Mouse (Mus musculus): ENCODE results near the gene Cdk8. TPM values are rescaled to one million over a fixed set of nuclear protein-coding genes. Genes with fewer than 3 reads are reported as not detected.
"Not testable (repeated sequence)": the region's sequence is repeated elsewhere in the genome, so short reads cannot be mapped to it uniquely, and the experiment has no call there.

The Cdk8 gene
- total RNA-seq (2014; fragmentation: Nextera tagmentation) (60.4 and 70.3 TPM in 2 replicates), total RNA-seq (2017) (51.7 and 60.3 TPM in 2 replicates)

DNA sequence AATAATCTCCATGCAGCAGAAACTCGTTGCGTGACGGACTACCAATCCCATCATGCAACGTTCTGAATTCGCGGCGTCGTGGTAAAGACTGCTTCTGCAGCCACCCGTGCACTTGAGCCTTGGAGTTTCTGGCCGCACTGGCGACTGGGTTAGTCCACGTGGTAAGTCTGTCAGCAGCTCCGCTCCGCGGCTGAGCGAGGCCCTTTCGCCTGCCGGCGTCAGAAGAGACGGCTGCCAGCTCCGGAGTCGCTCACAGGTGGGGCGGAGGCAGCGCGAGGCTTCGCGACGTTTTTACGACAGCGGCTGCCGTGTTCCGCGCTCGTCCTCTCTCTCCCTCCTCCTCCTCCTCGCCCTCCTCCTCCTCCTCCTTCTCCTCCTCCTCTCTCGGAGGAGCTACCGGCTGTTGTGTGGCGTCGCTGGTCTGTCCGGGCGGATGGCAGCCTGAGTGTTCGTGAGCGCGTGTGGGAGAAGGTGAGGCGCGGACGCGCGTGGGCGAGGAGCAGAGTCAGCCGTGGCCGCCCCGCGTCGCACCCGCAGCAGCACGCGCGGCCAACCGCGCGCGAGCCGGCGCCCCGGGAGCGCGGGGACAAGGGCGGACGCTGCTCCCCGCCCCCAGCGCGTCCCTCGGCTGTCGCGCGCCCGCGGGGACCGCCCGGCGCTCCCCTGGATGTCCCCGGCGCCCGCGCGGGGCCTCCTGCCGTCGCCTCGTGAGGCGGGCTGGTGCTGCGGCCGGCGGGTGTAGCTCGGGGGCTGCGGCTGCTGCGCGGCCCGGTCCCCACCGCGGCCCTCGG lies at the start of gene Cdk8:
Gene Cdk8 (plus strand): TSS at position 367 of the 791 bp plus-strand sequence.
- peak; percentile 85 for ATAC-seq (replicated peaks; ENCODE audit: low FRiP score, low TSS enrichment, poor library complexity, severe bottlenecking)

- not testable (repeated sequence) for ATAC-seq (replicated peaks; ENCODE audit: low FRiP score, low TSS enrichment, poor library complexity, severe bottlenecking)
These were observed 45.8 kb upstream of the Cdk8 start, which contains the start of gene 1700001J03Rik for GRCm38 (mm10) chr5:146185204-146185603. Gene 1700001J03Rik, minus strand, starts transcription at chr5:146185304.

- peak; percentile 66; the same call in 1 of the 2 replicates for ATAC-seq (replicated peaks; ENCODE audit: low FRiP score, low TSS enrichment, poor library complexity, severe bottlenecking)
These were observed 43.6 kb upstream of the Cdk8 start for GRCm38 (mm10) chr5:146187441-146187840.

DNA sequence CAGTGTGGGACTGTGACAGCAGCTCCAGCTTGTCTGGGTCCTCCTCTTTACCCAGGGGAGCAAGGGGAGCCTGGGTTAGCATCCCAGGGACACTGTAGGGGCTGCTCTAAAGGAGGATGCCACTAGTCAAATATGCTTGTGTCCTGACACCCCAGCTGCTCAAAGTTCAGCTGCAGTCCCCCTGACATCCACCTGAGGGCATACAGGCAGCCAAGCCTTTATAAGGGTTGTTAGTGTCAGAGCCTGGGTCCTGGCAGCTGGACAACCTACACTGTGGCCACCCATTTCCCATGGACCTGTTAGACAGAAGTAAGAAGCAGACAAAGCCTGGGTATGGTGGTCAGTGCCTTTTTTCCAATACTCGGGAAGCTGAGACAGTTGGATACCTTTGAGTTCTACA lies 42.9 kb upstream of the Cdk8 start:
- ATAC-seq (replicated peaks; ENCODE audit: low FRiP score, low TSS enrichment, poor library complexity, severe bottlenecking), result peak; percentile 51

GRCm38 (mm10) chr5:146188712-146189111 lies 42.3 kb upstream of the Cdk8 start:
- no peak for ATAC-seq (replicated peaks; ENCODE audit: low FRiP score, low TSS enrichment, poor library complexity, severe bottlenecking)

GRCm38 (mm10) chr5:146190093-146190492 lies 40.9 kb upstream of the Cdk8 start:
- no peak for ATAC-seq (replicated peaks; ENCODE audit: low FRiP score, low TSS enrichment, poor library complexity, severe bottlenecking)

- no peak for ATAC-seq (replicated peaks; ENCODE audit: low FRiP score, low TSS enrichment, poor library complexity, severe bottlenecking)
These were observed 40.3 kb upstream of the Cdk8 start for GRCm38 (mm10) chr5:146190501-146191269.

- ATAC-seq (replicated peaks; ENCODE audit: low FRiP score, low TSS enrichment, poor library complexity, severe bottlenecking), result no peak
These were observed 37.7 kb upstream of the Cdk8 start for GRCm38 (mm10) chr5:146193360-146193759.

DNA sequence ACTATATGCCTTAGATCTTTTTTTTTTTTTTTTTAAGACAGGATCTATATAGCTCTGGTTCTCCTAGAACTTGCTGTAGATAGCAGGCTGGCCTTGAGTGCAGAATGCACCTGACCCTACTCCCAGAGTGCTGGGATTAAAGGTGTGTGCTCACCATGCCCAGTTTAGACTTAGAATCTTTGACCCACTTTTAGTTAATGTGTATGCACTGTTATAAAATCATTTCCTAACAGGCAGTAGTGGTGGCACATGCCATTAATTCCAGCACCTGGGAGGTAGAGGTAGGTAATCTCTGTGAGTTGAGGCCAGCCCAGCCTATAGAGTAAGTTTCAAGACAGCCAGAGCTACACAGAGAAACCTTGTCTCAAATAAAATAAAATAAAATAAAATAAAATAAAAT lies 32.0 kb upstream of the Cdk8 start:
- ATAC-seq (replicated peaks; ENCODE audit: low FRiP score, low TSS enrichment, poor library complexity, severe bottlenecking), result no peak

- ATAC-seq (replicated peaks; ENCODE audit: low FRiP score, low TSS enrichment, poor library complexity, severe bottlenecking), result no peak
These were observed 31.5 kb upstream of the Cdk8 start for GRCm38 (mm10) chr5:146199540-146199939.

DNA sequence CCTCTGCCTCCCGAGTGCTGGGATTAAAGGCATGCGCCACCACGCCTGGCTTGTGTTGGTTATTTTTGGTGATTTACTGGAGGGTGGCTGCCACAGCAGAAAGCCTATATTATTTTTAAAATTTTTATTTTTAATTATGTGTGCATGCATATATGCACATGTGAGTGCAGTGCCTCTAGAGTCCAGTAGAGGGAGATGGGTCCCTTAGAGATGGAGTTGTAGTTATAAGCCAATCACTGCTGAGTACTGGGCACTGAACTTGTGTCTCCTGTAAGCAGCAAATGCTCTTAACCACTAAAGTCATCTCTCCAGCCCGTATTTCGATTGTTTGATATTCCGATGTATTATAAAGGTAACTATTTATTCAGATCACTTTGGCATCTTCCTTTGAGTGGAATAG lies 30.4 kb upstream of the Cdk8 start:
- 0 out of 2 replicates have a peak, but pooled peaks have one; percentile 42 for ATAC-seq (replicated peaks; ENCODE audit: low FRiP score, low TSS enrichment, poor library complexity, severe bottlenecking)

DNA sequence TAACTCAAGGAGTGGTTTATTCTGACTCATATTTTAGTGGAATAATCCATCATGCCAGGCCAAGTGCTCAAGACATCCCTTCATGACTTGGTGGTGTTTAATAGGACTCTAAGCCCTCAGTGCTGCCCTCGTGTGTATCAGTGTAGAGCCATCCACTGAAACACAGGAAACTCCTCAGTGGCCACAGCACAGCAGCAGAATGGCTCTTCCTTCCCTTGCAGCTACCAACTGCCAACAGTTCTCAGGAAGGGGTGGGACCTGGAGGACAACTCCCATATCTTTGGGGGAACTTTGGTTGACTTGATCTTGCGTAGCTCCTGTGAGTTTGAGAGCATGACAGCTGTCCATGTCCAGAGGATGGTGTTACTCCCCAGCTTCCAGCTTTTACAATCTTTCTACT lies 27.1 kb upstream of the Cdk8 start:
- 0 out of 2 replicates have a peak, but pooled peaks have one; percentile 36 for ATAC-seq (replicated peaks; ENCODE audit: low FRiP score, low TSS enrichment, poor library complexity, severe bottlenecking)

- no peak for ATAC-seq (replicated peaks; ENCODE audit: low FRiP score, low TSS enrichment, poor library complexity, severe bottlenecking)
These were observed 25.5 kb upstream of the Cdk8 start for GRCm38 (mm10) chr5:146205537-146205936.

GRCm38 (mm10) chr5:146220501-146220878 lies 10.5 kb upstream of the Cdk8 start:
- peak; percentile 87 for ATAC-seq (replicated peaks; ENCODE audit: low FRiP score, low TSS enrichment, poor library complexity, severe bottlenecking)

DNA sequence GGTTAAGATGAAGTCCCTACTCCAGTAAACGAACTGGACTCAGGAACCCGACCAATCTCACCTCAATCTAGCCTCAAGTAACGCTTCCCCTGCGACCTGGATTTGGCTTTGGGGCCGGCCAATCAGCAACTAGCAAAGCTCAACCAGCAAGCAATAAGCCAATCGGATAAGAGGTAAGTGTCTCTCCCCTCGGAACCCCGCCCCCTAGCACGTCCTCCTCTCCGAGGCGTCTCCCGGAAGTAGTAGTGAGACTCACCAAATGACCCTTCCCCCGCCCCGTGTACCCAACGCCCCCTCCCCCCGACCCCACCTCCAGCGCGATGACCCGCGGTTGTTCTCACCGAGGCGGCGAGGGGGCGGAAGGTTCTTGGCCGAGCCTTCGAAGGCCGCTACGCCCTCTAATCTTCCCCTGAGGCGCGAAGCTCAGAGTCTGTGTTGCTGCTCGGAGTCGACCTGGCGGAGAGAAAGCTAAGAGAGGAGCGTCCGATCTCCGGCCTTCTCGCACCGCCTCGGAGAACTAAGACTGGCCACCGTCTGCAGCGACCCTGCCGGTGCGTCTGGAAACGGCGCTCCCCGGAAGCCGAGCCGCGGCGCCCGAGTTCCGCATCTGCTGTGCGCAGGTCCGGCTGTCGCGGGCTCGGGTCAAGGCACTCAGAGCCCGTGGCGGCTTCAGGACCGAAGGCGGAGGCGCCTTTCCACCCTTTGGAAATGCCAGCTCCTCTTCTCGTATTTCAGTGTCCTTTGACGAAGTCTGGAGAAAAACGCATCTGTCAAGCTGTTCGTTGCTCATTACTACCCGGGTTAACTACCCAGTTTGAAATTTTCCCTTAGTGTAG lies 9.9 kb upstream of the Cdk8 start, which contains the start of gene Rnf6:
Gene Rnf6 (minus strand): TSS at position 677 of the 836 bp plus-strand sequence.
- ATAC-seq (replicated peaks; ENCODE audit: low FRiP score, low TSS enrichment, poor library complexity, severe bottlenecking), result peak; percentile 99

DNA sequence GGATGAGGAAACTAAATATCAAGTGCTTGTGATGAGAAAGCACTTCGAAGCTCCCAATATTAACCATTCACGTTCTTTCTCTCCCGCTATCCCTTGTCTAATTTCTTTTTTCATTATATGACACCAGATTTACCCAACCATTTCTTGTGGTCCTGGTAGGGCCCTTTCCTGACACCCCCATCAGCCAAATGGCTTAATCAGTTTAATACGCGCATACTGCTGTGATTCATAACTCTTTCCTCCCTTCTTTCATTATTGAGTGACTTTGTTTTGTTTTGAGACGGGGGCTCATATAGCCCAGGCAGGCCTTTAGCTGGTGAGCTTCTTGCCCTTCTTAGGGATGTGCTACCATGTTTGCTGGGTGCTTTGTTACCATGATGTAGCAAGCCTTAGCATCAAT lies 9.3 kb upstream of the Cdk8 start:
- ATAC-seq (replicated peaks; ENCODE audit: low FRiP score, low TSS enrichment, poor library complexity, severe bottlenecking), result no peak

GRCm38 (mm10) chr5:146223786-146224185 lies 7.2 kb upstream of the Cdk8 start:
- ATAC-seq (replicated peaks; ENCODE audit: low FRiP score, low TSS enrichment, poor library complexity, severe bottlenecking), result no peak

GRCm38 (mm10) chr5:146227496-146227895 lies 3.5 kb upstream of the Cdk8 start:
- no peak for ATAC-seq (replicated peaks; ENCODE audit: low FRiP score, low TSS enrichment, poor library complexity, severe bottlenecking)

GRCm38 (mm10) chr5:146229869-146230650 lies 970 bp upstream of the Cdk8 start:
- ATAC-seq (replicated peaks; ENCODE audit: low FRiP score, low TSS enrichment, poor library complexity, severe bottlenecking), result no peak
